Mouse (Mus musculus) G1E (cell line): ENCODE data around the gene Atp10b. TPM values are rescaled to one million over a fixed set of nuclear protein-coding genes. Genes with fewer than 3 reads are reported as not detected.

ENCODE experiments used
- ATAC-seq: 2 replicates; pipeline ENCODE4 v1.8.0; 2016; ENCODE audit warnings: mild to moderate bottlenecking; ENCODE audit not compliant: insufficient number of reproducible peaks, poor library complexity, low FRiP score, severe bottlenecking; ENCODE audit errors: extremely low read depth
- DNase-seq: peaks from one replicate; pipeline ENCODE4 v3.0.0; 2012; ENCODE audit warnings: low spot score
- H3K27me3 ChIP-seq: 2 replicates; pipeline ENCODE4 v1.6.1; 2012; ENCODE audit warnings: mild to moderate bottlenecking, low read length, inconsistent platforms; ENCODE audit not compliant: insufficient read depth
- H3K36me3 ChIP-seq: replicated peaks from 2 replicates; pipeline ENCODE3; 2012; ENCODE audit warnings: mild to moderate bottlenecking, inconsistent platforms
- H3K4me1 ChIP-seq: 2 replicates; pipeline ENCODE4 v1.6.1; 2012; ENCODE audit warnings: low read depth, low read length, inconsistent platforms, mixed read lengths; ENCODE audit not compliant: insufficient read depth
- H3K4me3 ChIP-seq: 2 replicates; pipeline ENCODE4 v1.5.1; 2012; ENCODE audit warnings: low read depth, mild to moderate bottlenecking, inconsistent platforms, low read length, moderate library complexity, mixed read lengths
- H3K9me3 ChIP-seq: replicated peaks from 2 replicates; pipeline ENCODE4 v1.6.1; 2012; ENCODE audit warnings: inconsistent platforms
- CTCF ChIP-seq: IDR thresholded peaks from 2 replicates; pipeline ENCODE4 v1.5.1; 2012; ENCODE audit warnings: low read depth, low read length, inconsistent platforms, mixed read lengths
- GATA1 ChIP-seq: IDR thresholded peaks from 2 replicates; pipeline ENCODE4 v1.6.1; 2012; ENCODE audit warnings: borderline replicate concordance, low read length, inconsistent platforms, mixed read lengths
- GATA2 ChIP-seq: IDR thresholded peaks from 2 replicates; pipeline ENCODE4 v1.6.1; 2012; ENCODE audit warnings: low read depth, low read length, inconsistent platforms, borderline replicate concordance
- POLR2AphosphoS5 ChIP-seq: IDR thresholded peaks from 2 replicates; pipeline ENCODE4 v1.6.1; 2012; ENCODE audit warnings: low read depth, low read length, inconsistent platforms; ENCODE audit not compliant: insufficient replicate concordance
- TAL1 ChIP-seq: conservative IDR thresholded peaks from 2 replicates; pipeline ENCODE4 v1.6.1; 2012; ENCODE audit warnings: low read depth, low read length, inconsistent platforms, mixed read lengths
- polyA plus RNA-seq: library from polyadenylated mRNA; stranded (reverse); fragments of >175 nt; gene quantifications from 2 replicates; pipeline ENCODE4 v1.2.3, GENCODE M21; 2012
- total RNA-seq, 2 experiments: library from RNA; stranded (forward) in 1 of 2; stranded (reverse) in 1 of 2; fragments of 200-1000 nt in 1 of 2; fragments of >200 nt in 1 of 2; fragmentation: Nextera tagmentation in 1 of 2; gene quantifications; 2 replicates each; pipeline ENCODE4 v1.2.3; 2014 to 2017

Atp10b gene
- total and polyA plus RNA-seq, 3 experiments: 0.16 TPM; not detected in 2

- TF ChIP-seq CTCF (no peak), GATA1 (no peak), TAL1 (no peak), GATA2 (no peak), POLR2AphosphoS5 (no peak)
- H3K36me3 ChIP-seq: no peaks in the 10 kb centered on the region
- no peak for DNase-seq
- no peak for ATAC-seq
- no peaks in the 10 kb centered on the region for H3K9me3 ChIP-seq
- no peaks in the 10 kb centered on the region for H3K27me3 ChIP-seq
- H3K4me1 ChIP-seq: no peaks in the 10 kb centered on the region
- H3K4me3 ChIP-seq: no peak overlapping the region
These were observed 124.2 kb downstream of the Atp10b start for GRCm38 (mm10) chr11:43273896-43274295.

DNA sequence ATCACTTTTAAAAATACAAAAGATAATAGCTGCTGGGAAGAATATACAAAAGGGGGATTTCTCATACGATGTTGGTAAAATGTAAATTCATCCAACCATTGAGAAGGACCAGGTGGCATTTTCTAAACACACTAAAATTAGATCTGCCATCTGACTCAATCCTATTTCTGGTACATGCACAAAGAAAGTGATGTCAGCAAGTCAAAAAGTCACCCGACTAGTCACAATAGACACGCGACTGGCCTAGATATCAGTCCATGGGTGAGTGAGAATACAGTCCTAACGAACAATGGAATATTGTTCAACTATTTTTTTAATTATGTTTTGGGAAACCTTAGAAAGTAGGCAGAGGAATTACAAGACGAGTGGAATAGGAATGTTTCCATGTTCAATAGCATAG, 147.9 kb downstream of the Atp10b start:
- ATAC-seq: no peak
- H3K4me1 ChIP-seq: no peaks in the 10 kb centered on the region
- H3K4me3 ChIP-seq: no peak overlapping the region
- no peak for DNase-seq
- no peaks in the 10 kb centered on the region for H3K27me3 ChIP-seq
- H3K36me3 ChIP-seq: no peaks in the 10 kb centered on the region
- TF ChIP-seq GATA2 (no peak), CTCF (no peak), POLR2AphosphoS5 (no peak), GATA1 (no peak), TAL1 (no peak)
- H3K9me3 ChIP-seq: no peaks in the 10 kb centered on the region

DNA sequence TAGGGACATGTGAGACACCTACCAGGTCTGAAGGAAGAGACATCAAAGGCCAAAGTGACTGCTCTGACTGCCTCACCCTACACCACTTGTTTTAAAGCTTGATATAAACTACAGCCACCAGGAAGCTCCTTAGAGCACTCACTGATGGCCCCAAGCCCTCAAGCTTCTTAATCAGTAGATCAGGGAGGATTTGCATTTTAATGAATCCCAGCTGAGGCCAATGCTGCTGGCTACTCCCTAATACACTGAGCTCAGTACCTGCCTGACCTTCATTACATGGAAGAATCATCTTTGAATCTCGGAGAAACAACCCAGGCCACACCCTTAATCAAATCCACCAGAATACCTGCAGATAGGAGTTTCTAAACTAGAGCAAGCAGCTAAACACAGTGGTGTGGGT, 161.3 kb downstream of the Atp10b start:
- H3K4me1 ChIP-seq: no peaks in the 10 kb centered on the region
- ATAC-seq: no peak
- DNase-seq: no peak
- H3K36me3 ChIP-seq: no peaks in the 10 kb centered on the region
- no peak for TF ChIP-seq POLR2AphosphoS5
- no peak for TF ChIP-seq GATA1
- TF ChIP-seq TAL1: no peak
- no peak for TF ChIP-seq GATA2
- no peak for TF ChIP-seq CTCF
- no peaks in the 10 kb centered on the region for H3K27me3 ChIP-seq
- H3K4me3 ChIP-seq: no peak overlapping the region
- no peaks in the 10 kb centered on the region for H3K9me3 ChIP-seq

Other genes starting within 250 kb of the Atp10b start
- not detected in 2 replicates for gene Gm9972, start 114.1 kb upstream of the Atp10b start, total RNA-seq (2014; fragmentation: Nextera tagmentation)
- 0.11 TPM in 1 of 2 replicates, not detected in the other for gene Gm9972, start 114.1 kb upstream of the Atp10b start, total RNA-seq (2017)
- not detected in 2 replicates for gene Gm9972, start 114.1 kb upstream of the Atp10b start, polyA plus RNA-seq